9 mouse cellular contexts compared by ENCODE assay signal in genomic region chr2:173027824-173028495, GRCm38 (mm10). TPM values are rescaled to one million over a fixed set of nuclear protein-coding genes. Genes with fewer than 3 reads are reported as not detected.
DNase-seq lines count a peak whose midpoint lies in the region; ATAC-seq and TF ChIP-seq lines count a peak whose summit lies in the region.
"Had no signal": no experiment of that assay in that cellular context is flagged by ENCODE, and none has a peak within 500 bp of the region (broad histone marks: within the 10 kb centered on the region; RNA-seq: fewer than 3 reads in every experiment).

No protein-coding gene starts in this region.

- ATAC-seq in hindbrain, embryonic 13.5 days (ENCODE audit: low FRiP score): no peak
- ATAC-seq in hindbrain, postnatal 0 days: no peak
- ATAC-seq in liver, embryonic 15.5 days (ENCODE audit: insufficient read depth): no peak
- ATAC-seq in inflammation-experienced regulatory T-cells, adult 6 months: no peak
- ATAC-seq in forebrain, embryonic 12.5 days (ENCODE audit: low FRiP score): no peak
- ATAC-seq: activated CD4-positive, CD25-positive, alpha-beta regulatory T cell, adult 4 months had no signal

- no peak overlapping the region for H3K4me3 ChIP-seq in hindbrain, embryonic 13.5 days
- no peak overlapping the region for H3K4me3 ChIP-seq in hindbrain, postnatal 0 days (ENCODE audit: low read length)
- H3K4me3 ChIP-seq in liver, embryonic 15.5 days (replicated peaks): peak overlapping the region; percentile 91
- H3K4me3 ChIP-seq in forebrain, embryonic 12.5 days (replicated peaks): no peak overlapping the region

- H3K4me2 ChIP-seq in hindbrain, embryonic 13.5 days: no peak overlapping the region
- H3K4me2 ChIP-seq in hindbrain, postnatal 0 days (ENCODE audit: low read depth, low read length): no peak overlapping the region
- H3K4me2 ChIP-seq in liver, embryonic 15.5 days: peak overlapping the region; percentile 93
- no peak overlapping the region for H3K4me2 ChIP-seq in forebrain, embryonic 12.5 days

- H3K27me3 ChIP-seq in hindbrain, embryonic 13.5 days: no peaks in the 10 kb centered on the region
- H3K27me3 ChIP-seq in hindbrain, postnatal 0 days (ENCODE audit: insufficient read depth, low read length): no peaks in the 10 kb centered on the region
- H3K27me3 ChIP-seq in liver, embryonic 15.5 days: no peaks in the 10 kb centered on the region
- no peaks in the 10 kb centered on the region for H3K27me3 ChIP-seq in forebrain, embryonic 12.5 days

- 0 out of 2 replicates have a peak overlapping the region, but pooled peaks have one; percentile 15 for H3K27ac ChIP-seq in hindbrain, embryonic 13.5 days
- no peak overlapping the region for H3K27ac ChIP-seq in hindbrain, postnatal 0 days
- peak overlapping the region; percentile 99 for H3K27ac ChIP-seq in liver, embryonic 15.5 days (replicated peaks)
- no peak overlapping the region for H3K27ac ChIP-seq in forebrain, embryonic 12.5 days

- no peak for DNase-seq in hindbrain, postnatal 0 days (ENCODE audit: low spot score)
- DNase-seq in CD4-positive helper T cell, adult 2 months (ENCODE audit: low read depth, low spot score): peak; percentile 18
- peak; percentile 55 for DNase-seq in adrenal gland, postnatal 25 days
- DNase-seq: layer of hippocampus, adult 9-11 months had no signal

- peaks cover 43% of the 10 kb centered on the region for H3K36me3 ChIP-seq in hindbrain, embryonic 13.5 days
- H3K36me3 ChIP-seq in hindbrain, postnatal 0 days (ENCODE audit: insufficient read depth, low read length): 0 out of 2 replicates have a peak, but pooled peaks cover 3% of the 10 kb centered on the region
- peaks cover 100% of the 10 kb centered on the region for H3K36me3 ChIP-seq in liver, embryonic 15.5 days (replicated peaks)
- peaks cover 88% of the 10 kb centered on the region for H3K36me3 ChIP-seq in forebrain, embryonic 12.5 days (replicated peaks)

- TF ChIP-seq CTCF in hindbrain, postnatal 0 days (IDR thresholded peaks at IDR 0.05; ENCODE audit: low read depth): no peak

- no peaks in the 10 kb centered on the region for H3K9me3 ChIP-seq in hindbrain, embryonic 13.5 days
- H3K9me3 ChIP-seq in hindbrain, postnatal 0 days (ENCODE audit: low read length): no peaks in the 10 kb centered on the region
- H3K9me3 ChIP-seq in liver, embryonic 15.5 days (replicated peaks): no peaks in the 10 kb centered on the region
- H3K9me3 ChIP-seq in forebrain, embryonic 12.5 days: no peaks in the 10 kb centered on the region

- 79% methylated on average over 4 of the region's 4 CpGs for WGBS in hindbrain, embryonic 13.5 days
- WGBS in hindbrain, postnatal 0 days: 56% methylated on average over 4 of the region's 4 CpGs
- 81% methylated on average over 4 of the region's 4 CpGs for WGBS in liver, embryonic 15.5 days (ENCODE audit: insufficient replicate concordance)
- 83% methylated on average over 4 of the region's 4 CpGs for WGBS in forebrain, embryonic 12.5 days

- peaks cover 57% of the 10 kb centered on the region for H3K4me1 ChIP-seq in hindbrain, embryonic 13.5 days (replicated peaks)
- H3K4me1 ChIP-seq in hindbrain, postnatal 0 days (ENCODE audit: insufficient read depth, low read length): peaks cover 19% of the 10 kb centered on the region; the same call in 1 of the 2 replicates
- H3K4me1 ChIP-seq in liver, embryonic 15.5 days (replicated peaks): peaks cover 94% of the 10 kb centered on the region
- H3K4me1 ChIP-seq in forebrain, embryonic 12.5 days: peaks cover 47% of the 10 kb centered on the region

- 0 out of 2 replicates have a peak overlapping the region, but pooled peaks have one; percentile 5 for H3K9ac ChIP-seq in hindbrain, embryonic 13.5 days
- no peak overlapping the region for H3K9ac ChIP-seq in hindbrain, postnatal 0 days (replicated peaks; ENCODE audit: low read length)
- H3K9ac ChIP-seq in liver, embryonic 15.5 days: peak overlapping the region; percentile 94
- no peak overlapping the region for H3K9ac ChIP-seq in forebrain, embryonic 12.5 days

RNA-seq across cellular contexts. Expression of gene Rbm38, which starts 7.7 kb away (rescaled TPM):
- polyA plus RNA-seq in hindbrain, embryonic 13.5 days (2015; fragmentation: Nextera tagmentation; extraction: Ambion mirVana): 20.6 and 22.1 TPM in 2 replicates
- 12.6 and 17.0 TPM in 2 replicates for total RNA-seq in hindbrain, postnatal 0 days (2014; rRNA removed)
- 9.7 and 10.3 TPM in 2 replicates for polyA plus RNA-seq in hindbrain, postnatal 0 days (2015; fragmentation: Nextera tagmentation; extraction: Ambion mirVana)
- 24.7 and 29.3 TPM in 2 replicates for total RNA-seq in adrenal gland, postnatal 25 days (2021)
- 315 and 352 TPM in 2 replicates for polyA plus RNA-seq in liver, embryonic 15.5 days (2015; fragmentation: Nextera tagmentation; extraction: Ambion mirVana)
- 100 to 1,000 TPM; 115 to 138 (median 124) TPM for polyA plus RNA-seq in inflammation-experienced regulatory T-cells, adult 6 months (2017; shearing (Covaris generic))
- polyA plus RNA-seq in forebrain, embryonic 12.5 days (2016; fragmentation: Nextera tagmentation; extraction: Ambion mirVana): 65.0 and 67.6 TPM in 2 replicates

RNA-seq across cellular contexts. Expression of gene Rae1, which starts 28.0 kb away (rescaled TPM):
- 118 and 120 TPM in 2 replicates for polyA plus RNA-seq in hindbrain, embryonic 13.5 days (2015; fragmentation: Nextera tagmentation; extraction: Ambion mirVana)
- total RNA-seq in hindbrain, postnatal 0 days (2014; rRNA removed): 85.3 and 96.0 TPM in 2 replicates
- polyA plus RNA-seq in hindbrain, postnatal 0 days (2015; fragmentation: Nextera tagmentation; extraction: Ambion mirVana): 112 and 116 TPM in 2 replicates
- total RNA-seq in adrenal gland, postnatal 25 days (2021): 65.9 and 80.5 TPM in 2 replicates
- 64.0 and 64.7 TPM in 2 replicates for polyA plus RNA-seq in liver, embryonic 15.5 days (2015; fragmentation: Nextera tagmentation; extraction: Ambion mirVana)
- 10 to 100 TPM; 29.2 to 50.7 (median 50.2) TPM for polyA plus RNA-seq in inflammation-experienced regulatory T-cells, adult 6 months (2017; shearing (Covaris generic))
- 122 and 132 TPM in 2 replicates for polyA plus RNA-seq in forebrain, embryonic 12.5 days (2016; fragmentation: Nextera tagmentation; extraction: Ambion mirVana)

RNA-seq across cellular contexts. Expression of gene Spo11, which starts 50.5 kb away (rescaled TPM):
- polyA plus RNA-seq in hindbrain, embryonic 13.5 days (2015; fragmentation: Nextera tagmentation; extraction: Ambion mirVana): 0.79 and 0.87 TPM in 2 replicates
- total RNA-seq in hindbrain, postnatal 0 days (2014; rRNA removed): 0.07 and 1.0 TPM in 2 replicates
- polyA plus RNA-seq in hindbrain, postnatal 0 days (2015; fragmentation: Nextera tagmentation; extraction: Ambion mirVana): 0.86 and 0.96 TPM in 2 replicates
- total RNA-seq in adrenal gland, postnatal 25 days (2021): not detected in 2 replicates
- 0.03 TPM in 1 of 2 replicates, not detected in the other for polyA plus RNA-seq in liver, embryonic 15.5 days (2015; fragmentation: Nextera tagmentation; extraction: Ambion mirVana)
- 1 to 10 TPM; 4.6 to 6.3 (median 6.0) TPM for polyA plus RNA-seq in inflammation-experienced regulatory T-cells, adult 6 months (2017; shearing (Covaris generic))
- 0.27 and 1.0 TPM in 2 replicates for polyA plus RNA-seq in forebrain, embryonic 12.5 days (2016; fragmentation: Nextera tagmentation; extraction: Ambion mirVana)

Comparison
In these comparisons a context has a peak if more than half of its experiments do, and no peak if none do; other contexts are left out.
1. H3K27ac ChIP-seq: peak in hindbrain, embryonic 13.5 days (single experiment) and liver, embryonic 15.5 days (single experiment); none in hindbrain, postnatal 0 days (single experiment) and forebrain, embryonic 12.5 days (single experiment).
2. H3K9ac ChIP-seq: peak in hindbrain, embryonic 13.5 days (single experiment) and liver, embryonic 15.5 days (single experiment); none in hindbrain, postnatal 0 days (single experiment) and forebrain, embryonic 12.5 days (single experiment).